Mouse (Mus musculus) liver, adult 2 months (tissue): ENCODE results near the gene Ankrd1. TPM values are rescaled to one million over a fixed set of nuclear protein-coding genes. Genes with fewer than 3 reads are reported as not detected.

Source experiments
- DNase-seq: peaks from one replicate; pipeline ENCODE4 v3.0.0-alpha.2; 2011; ENCODE audit warnings: low read depth, low spot score; ENCODE audit errors: extremely low read depth
- H3K27ac ChIP-seq: fragments of 200-500 bp; replicated peaks from 2 replicates; pipeline ENCODE4 v1.5.1; 2012; ENCODE audit warnings: low read depth, mild to moderate bottlenecking, control low read depth, inconsistent platforms, low read length; ENCODE audit not compliant: insufficient read depth
- H3K27me3 ChIP-seq: fragments of 200-500 bp; 2 replicates; pipeline ENCODE4 v1.6.1; 2012; ENCODE audit warnings: mild to moderate bottlenecking, moderate library complexity, low read length, inconsistent platforms; ENCODE audit not compliant: control insufficient read depth, insufficient read depth
- H3K36me3 ChIP-seq: fragments of 200-500 bp; 2 replicates; pipeline ENCODE4 v1.6.1; 2012; ENCODE audit warnings: low read length, inconsistent platforms; ENCODE audit not compliant: control insufficient read depth, insufficient read depth
- H3K4me1 ChIP-seq: fragments of 200-500 bp; 2 replicates; pipeline ENCODE4 v1.6.1; 2011; ENCODE audit warnings: low read length; ENCODE audit not compliant: control insufficient read depth, insufficient read depth
- H3K4me3 ChIP-seq: fragments of 200-500 bp; 2 replicates; pipeline ENCODE4 v1.5.1; 2011; ENCODE audit warnings: low read depth, mild to moderate bottlenecking, control low read depth, low read length, moderate library complexity; ENCODE audit not compliant: insufficient read depth
- H3K79me2 ChIP-seq: fragments of 200-500 bp; 2 replicates; pipeline ENCODE4 v1.6.1; 2012; ENCODE audit warnings: inconsistent platforms, mild to moderate bottlenecking, low read length, moderate library complexity; ENCODE audit not compliant: control insufficient read depth, insufficient read depth
- H3K9ac ChIP-seq: fragments of 200-500 bp; 2 replicates; pipeline ENCODE4 v1.6.1; 2012; ENCODE audit warnings: low read depth, mild to moderate bottlenecking, control low read depth, inconsistent platforms, low read length
- CTCF ChIP-seq: fragments of 200-500 bp; IDR thresholded peaks from 2 replicates; pipeline ENCODE4 v1.5.1; 2011; ENCODE audit warnings: low read depth, low read length, control low read depth
- POLR2A ChIP-seq: fragments of 200-500 bp; IDR thresholded peaks from 2 replicates; pipeline ENCODE4 v1.6.1; 2011; ENCODE audit warnings: low read length, control low read depth; ENCODE audit not compliant: insufficient read depth; ENCODE audit errors: extremely low read depth
- WGBS: fragments of 180-500 bp; shearing (Covaris S2); methylation state at CpG from one replicate; pipeline ENCODE4 v1.1.7; 2018; 5-methylcytosine and 5-hydroxymethylcytosine counted together
- polyA plus RNA-seq: library from polyadenylated mRNA; depleted of rRNA; stranded (reverse); fragments of >200 nt; gene quantifications from 2 replicates; pipeline ENCODE4 v1.2.3, GENCODE M21; 2012
- total RNA-seq: library from RNA; depleted of rRNA; stranded (reverse); fragments of >200 nt; gene quantifications from 2 replicates; pipeline ENCODE4 v1.2.3, GENCODE M21; 2014

The Ankrd1 gene
- total and polyA plus RNA-seq, 2 experiments = 0.09 to 0.11 TPM

DNA sequence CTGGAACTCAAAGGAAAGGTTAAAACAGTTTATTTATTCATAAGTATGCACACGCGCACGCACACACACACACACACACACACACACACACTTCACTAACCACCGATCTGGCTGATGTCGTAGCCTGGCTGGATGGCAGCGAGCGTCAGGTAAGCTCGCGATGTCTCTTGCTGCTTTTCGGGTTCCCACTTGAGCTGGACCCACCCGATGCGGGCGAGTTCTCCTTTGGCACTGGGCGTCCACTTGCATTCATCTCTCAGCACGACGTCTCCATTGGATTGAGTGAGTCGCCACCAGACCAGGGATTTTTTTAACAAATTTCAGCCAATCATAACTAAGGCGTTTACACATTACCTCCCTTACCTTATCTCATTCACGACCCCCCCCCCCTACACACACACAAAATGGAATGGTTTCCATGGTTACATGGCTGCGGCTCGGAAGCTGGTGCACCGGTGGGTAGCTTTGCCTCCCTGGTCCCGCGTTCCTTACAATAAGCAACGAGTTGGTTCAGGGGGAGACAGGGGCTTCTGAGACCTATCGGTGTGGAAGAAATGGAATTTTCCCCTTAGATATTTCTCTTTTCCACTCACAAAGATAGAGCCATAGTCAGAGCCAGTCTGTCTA, 10.5 kb downstream of the Ankrd1 start:
- DNase-seq = no peak
- Histone ChIP-seq H3K4me1 (0 out of 2 replicates have a peak, but pooled peaks cover 2% of the 10 kb centered on the region), H3K9ac (no peak overlapping the region), H3K36me3 (peaks cover 4% of the 10 kb centered on the region), H3K79me2 (no peaks in the 10 kb centered on the region), H3K27ac (no peak overlapping the region), H3K27me3 (no peaks in the 10 kb centered on the region), H3K4me3 (no peak overlapping the region)
- TF ChIP-seq CTCF (no peak), POLR2A (no peak)
- WGBS = 82% methylated on average over 26 of the region's 26 CpGs

DNA sequence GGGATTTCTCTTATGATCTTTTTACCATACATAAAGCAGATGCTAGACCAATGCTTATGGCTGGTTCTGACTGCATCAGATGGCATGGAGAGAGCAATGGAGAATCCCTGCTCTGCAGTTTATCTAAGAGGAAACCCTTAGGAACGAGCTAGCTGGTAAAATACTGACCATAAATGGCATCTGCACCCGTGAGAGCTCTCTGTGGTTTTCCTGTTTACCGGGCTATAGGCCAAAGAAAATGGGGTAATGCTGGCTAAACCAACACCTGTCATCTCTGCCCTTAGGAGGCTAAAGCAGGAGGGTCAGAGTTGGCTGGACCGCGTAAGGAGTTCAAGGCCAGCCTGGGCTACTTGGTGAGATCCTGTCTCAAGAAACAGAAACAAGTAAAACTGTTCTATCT, 16.0 kb downstream of the Ankrd1 start:
- TF ChIP-seq POLR2A (no peak), CTCF (no peak)
- Histone ChIP-seq H3K79me2 (no peaks in the 10 kb centered on the region), H3K27ac (no peak overlapping the region), H3K9ac (no peak overlapping the region), H3K36me3 (peaks cover 10% of the 10 kb centered on the region), H3K4me3 (no peak overlapping the region), H3K27me3 (no peaks in the 10 kb centered on the region), H3K4me1 (no peaks in the 10 kb centered on the region)
- WGBS = 74% methylated on average over 5 of the region's 5 CpGs
- no peak for DNase-seq

DNA sequence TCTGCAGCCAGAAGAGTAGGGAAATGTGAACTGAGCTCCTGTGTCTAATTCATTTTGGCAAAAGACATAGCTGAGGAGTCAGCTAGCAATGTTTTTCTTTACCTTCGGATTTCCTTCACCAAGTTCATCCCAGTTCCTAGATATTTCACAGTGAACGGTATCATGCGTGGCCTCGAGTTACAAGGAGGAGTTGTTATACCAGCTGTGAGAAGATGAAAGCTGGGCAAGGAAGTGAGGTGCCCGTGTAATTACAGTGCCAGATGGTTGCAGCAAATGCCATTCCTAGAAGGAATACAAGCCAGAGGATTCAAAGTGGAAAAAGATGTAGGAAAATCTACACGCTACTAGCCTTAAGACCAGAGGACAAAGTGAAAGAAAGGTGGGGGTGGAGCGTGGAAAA, 21.0 kb downstream of the Ankrd1 start:
- Histone ChIP-seq H3K27ac (no peak overlapping the region), H3K79me2 (no peaks in the 10 kb centered on the region), H3K27me3 (no peaks in the 10 kb centered on the region), H3K4me3 (no peak overlapping the region), H3K36me3 (peaks cover 19% of the 10 kb centered on the region), H3K4me1 (no peaks in the 10 kb centered on the region), H3K9ac (no peak overlapping the region)
- TF ChIP-seq CTCF (no peak), POLR2A (no peak)
- DNase-seq = no peak
- 97% methylated on average over 7 of the region's 7 CpGs for WGBS

DNA sequence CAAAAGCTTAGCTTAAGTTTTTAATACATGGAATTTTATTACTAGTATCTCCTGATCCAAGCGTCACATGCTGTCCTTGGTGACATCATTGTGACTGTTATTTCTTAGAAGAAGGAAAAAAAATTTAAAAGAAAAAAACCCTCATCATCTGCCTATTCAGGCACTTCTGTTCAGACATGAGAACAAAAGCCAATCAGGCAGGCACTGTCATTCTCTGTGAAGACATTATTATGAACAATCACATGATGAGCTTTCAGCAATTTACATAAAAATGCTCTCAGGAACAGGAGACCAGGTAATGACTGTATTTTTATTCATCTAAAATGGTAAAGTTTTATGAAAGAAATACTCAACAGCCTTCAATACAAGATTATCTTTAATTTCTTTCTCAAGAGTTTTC, 21.6 kb downstream of the Ankrd1 start:
- no peak for TF ChIP-seq POLR2A
- no peak for TF ChIP-seq CTCF
- Histone ChIP-seq H3K36me3 (peaks cover 23% of the 10 kb centered on the region), H3K4me1 (no peaks in the 10 kb centered on the region), H3K27ac (no peak overlapping the region), H3K9ac (no peak overlapping the region), H3K4me3 (no peak overlapping the region), H3K79me2 (no peaks in the 10 kb centered on the region), H3K27me3 (no peaks in the 10 kb centered on the region)
- WGBS = 100% methylated on average over 1 of the region's 1 CpGs
- no peak for DNase-seq

DNA sequence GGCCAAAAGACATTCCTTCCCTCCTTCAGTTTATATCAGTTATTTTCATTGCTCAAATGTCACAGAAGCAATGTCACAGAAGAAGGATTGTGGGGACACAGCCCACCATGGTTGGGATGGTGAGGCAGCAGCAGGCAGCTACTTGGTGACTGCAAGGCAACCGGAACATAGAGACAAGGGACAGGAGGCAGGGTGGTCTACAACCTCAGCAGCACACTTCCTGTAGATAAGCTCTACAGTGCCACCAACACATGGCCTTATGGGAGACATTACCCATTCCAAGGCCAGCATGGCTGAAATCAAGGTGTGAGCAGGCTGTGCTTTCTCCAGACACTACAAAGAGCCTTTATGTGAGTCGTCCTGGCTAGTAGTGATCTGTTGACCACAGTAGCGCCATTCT, 22.7 kb downstream of the Ankrd1 start:
- H3K4me1 ChIP-seq = no peaks in the 10 kb centered on the region
- no peak for DNase-seq
- WGBS = 91% methylated on average over 3 of the region's 3 CpGs
- TF ChIP-seq POLR2A (no peak), CTCF (no peak)
- H3K36me3 ChIP-seq = peaks cover 23% of the 10 kb centered on the region
- H3K4me3 ChIP-seq = no peak overlapping the region
- H3K79me2 ChIP-seq = no peaks in the 10 kb centered on the region
- no peaks in the 10 kb centered on the region for H3K27me3 ChIP-seq
- no peak overlapping the region for H3K27ac ChIP-seq
- H3K9ac ChIP-seq = no peak overlapping the region

DNA sequence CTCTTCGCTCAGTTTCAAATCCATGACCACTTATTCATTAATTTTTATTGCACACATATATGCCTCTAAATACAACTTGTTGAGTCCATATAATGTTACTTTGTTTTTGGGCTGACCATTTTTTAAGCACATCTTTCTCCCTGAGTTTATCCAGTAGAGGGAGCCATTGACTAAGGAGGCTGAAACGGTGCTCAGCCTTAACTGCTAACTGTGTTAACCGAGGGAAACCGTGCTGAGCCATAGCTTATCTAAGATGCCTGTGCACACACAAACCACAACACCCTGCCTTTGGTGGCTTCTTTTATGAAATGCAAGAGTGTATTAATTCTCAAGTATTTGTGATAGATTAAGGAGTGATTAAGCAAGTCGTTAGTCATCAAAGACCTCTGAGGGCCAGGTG, 29.1 kb downstream of the Ankrd1 start:
- Histone ChIP-seq H3K27me3 (no peaks in the 10 kb centered on the region), H3K4me3 (no peak overlapping the region), H3K9ac (no peak overlapping the region), H3K79me2 (no peaks in the 10 kb centered on the region), H3K27ac (no peak overlapping the region), H3K4me1 (no peaks in the 10 kb centered on the region), H3K36me3 (peaks cover 28% of the 10 kb centered on the region)
- DNase-seq = peak; percentile 30
- TF ChIP-seq POLR2A (no peak), CTCF (peak; percentile 43; the same call in 1 of the 2 replicates)
- 42% methylated on average over 5 of the region's 5 CpGs for WGBS
